Mouse (Mus musculus): ENCODE data around the gene 4930453N24Rik.
A peak's percentile ranks its signal among the peaks of the same experiment; 100 is the strongest.

The 4930453N24Rik gene

GRCm38 (mm10) chr16:64770521-64771430 is at the start of gene 4930453N24Rik:
Gene 4930453N24Rik (minus strand): TSS chr16:64771161.
- peak; percentile 84 for DNase-seq

- no peak for DNase-seq
Observed at GRCm38 (mm10) chr16:64817094-64817765, 46.3 kb upstream of the 4930453N24Rik start.

- DNase-seq, result no peak
Observed at GRCm38 (mm10) chr16:64803041-64803440, 32.1 kb upstream of the 4930453N24Rik start.

GRCm38 (mm10) chr16:64801638-64802037 is 30.7 kb upstream of the 4930453N24Rik start:
- DNase-seq, result no peak

GRCm38 (mm10) chr16:64800393-64800792 is 29.4 kb upstream of the 4930453N24Rik start:
- no peak for DNase-seq

- no peak for DNase-seq
Observed at GRCm38 (mm10) chr16:64794802-64795201, 23.8 kb upstream of the 4930453N24Rik start.

- no peak for DNase-seq
Observed at GRCm38 (mm10) chr16:64789706-64790105, 18.7 kb upstream of the 4930453N24Rik start.

- no peak for DNase-seq
Observed at GRCm38 (mm10) chr16:64775516-64775915, 4.6 kb upstream of the 4930453N24Rik start.

GRCm38 (mm10) chr16:64771431-64771818 is 464 bp upstream of the 4930453N24Rik start:
- DNase-seq, result no peak

GRCm38 (mm10) chr16:64766696-64767300 is 4.2 kb downstream of the 4930453N24Rik start:
- no peak for DNase-seq

GRCm38 (mm10) chr16:64759245-64759626 is 11.7 kb downstream of the 4930453N24Rik start:
- no peak for DNase-seq

- no peak for DNase-seq
Observed at GRCm38 (mm10) chr16:64758561-64759244, 12.3 kb downstream of the 4930453N24Rik start.

GRCm38 (mm10) chr16:64757666-64758400 is 13.1 kb downstream of the 4930453N24Rik start:
- DNase-seq, result no peak

GRCm38 (mm10) chr16:64756321-64756720 is 14.6 kb downstream of the 4930453N24Rik start:
- no peak for DNase-seq

- no peak for DNase-seq
Observed at GRCm38 (mm10) chr16:64754743-64755139, 16.2 kb downstream of the 4930453N24Rik start.

- no peak for DNase-seq
Observed at GRCm38 (mm10) chr16:64753990-64754742, 16.8 kb downstream of the 4930453N24Rik start.

GRCm38 (mm10) chr16:64748237-64748636 is 22.7 kb downstream of the 4930453N24Rik start:
- peak; percentile 82 for DNase-seq

GRCm38 (mm10) chr16:64745089-64745488 is 25.9 kb downstream of the 4930453N24Rik start:
- DNase-seq, result no peak

- no peak for DNase-seq
Observed at GRCm38 (mm10) chr16:64737289-64737688, 33.7 kb downstream of the 4930453N24Rik start.

- peak; percentile 17 for DNase-seq
Observed at GRCm38 (mm10) chr16:64723273-64724057, 47.5 kb downstream of the 4930453N24Rik start.

- no peak for DNase-seq
Observed at GRCm38 (mm10) chr16:64721542-64721941, 49.4 kb downstream of the 4930453N24Rik start.

Data from right cerebral cortex, postnatal 14 days (tissue).